Mouse (Mus musculus) adrenal gland, postnatal 10 days (tissue): Measurements from ENCODE around the gene Ldb1. TPM values are rescaled to one million over a fixed set of nuclear protein-coding genes. Genes with fewer than 3 reads are reported as not detected.
A peak's percentile ranks its signal among the peaks of the same experiment; 100 is the strongest.
"Not testable (repeated sequence)": the region's sequence is repeated elsewhere in the genome, so short reads cannot be mapped to it uniquely, and the experiment has no call there.

Experiments
- DNase-seq: peaks from one replicate; pipeline ENCODE4 v3.0.0; 2021; ENCODE audit warnings: mixed read lengths
- total RNA-seq, 2 experiments: library from RNA; stranded (reverse); gene quantifications; 2 replicates each; pipeline ENCODE4 v1.2.3; 2021

Ldb1 gene
- total RNA-seq, 2 experiments from 2014 or later: 75.3 to 92.1 TPM

- DNase-seq: no peak
Measured at GRCm38 (mm10) chr19:46028747-46029320, 16.2 kb downstream of the Ldb1 start.

- DNase-seq: no peak
Measured at GRCm38 (mm10) chr19:46026567-46026966, 18.4 kb downstream of the Ldb1 start.

- no peak for DNase-seq
Measured at GRCm38 (mm10) chr19:46024959-46025358, 20.1 kb downstream of the Ldb1 start.

GRCm38 (mm10) chr19:46016023-46016422 is 29.0 kb downstream of the Ldb1 start:
- DNase-seq: no peak

GRCm38 (mm10) chr19:46014572-46015178 is 30.3 kb downstream of the Ldb1 start:
- peak; percentile 93 for DNase-seq

GRCm38 (mm10) chr19:46005680-46006079 is 39.3 kb downstream of the Ldb1 start:
- DNase-seq: no peak

- DNase-seq: no peak
Measured at GRCm38 (mm10) chr19:46004814-46005466, 40.1 kb downstream of the Ldb1 start.

GRCm38 (mm10) chr19:46003371-46004226 is 41.4 kb downstream of the Ldb1 start, which contains the start of gene Hps6:
TSS of gene Hps6 (plus strand) at chr19:46003508.
- peak; percentile 94 for DNase-seq

- DNase-seq: no peak
Measured at GRCm38 (mm10) chr19:46002279-46002678, 42.7 kb downstream of the Ldb1 start.

- DNase-seq: no peak
Measured at GRCm38 (mm10) chr19:45999378-45999777, 45.6 kb downstream of the Ldb1 start.

- DNase-seq: no peak
Measured at GRCm38 (mm10) chr19:45998694-45999217, 46.3 kb downstream of the Ldb1 start.

- DNase-seq: peak; percentile 92
Measured at GRCm38 (mm10) chr19:45997785-45998693, 47.0 kb downstream of the Ldb1 start, which contains the start of gene Armh3. TSS of gene Armh3 (minus strand) at chr19:45998488.

GRCm38 (mm10) chr19:45997365-45997764 is 47.6 kb downstream of the Ldb1 start:
- DNase-seq: no peak

GRCm38 (mm10) chr19:45993981-45994737 is 50.9 kb downstream of the Ldb1 start:
- no peak for DNase-seq

GRCm38 (mm10) chr19:45993441-45993840 is 51.6 kb downstream of the Ldb1 start:
- not testable (repeated sequence) for DNase-seq

- no peak for DNase-seq
Measured at GRCm38 (mm10) chr19:45991171-45991570, 53.8 kb downstream of the Ldb1 start.

GRCm38 (mm10) chr19:45988238-45988637 is 56.8 kb downstream of the Ldb1 start:
- DNase-seq: no peak

- no peak for DNase-seq
Measured at GRCm38 (mm10) chr19:45984379-45984778, 60.6 kb downstream of the Ldb1 start.
